Mouse (Mus musculus) testis, adult 2 months (tissue): ENCODE measurements around the gene Selenow.

ENCODE experiments used
- CTCF ChIP-seq: fragments of 200-500 bp; IDR thresholded peaks from 2 replicates; pipeline ENCODE4 v1.5.1; 2012; ENCODE audit warnings: low read depth, mild to moderate bottlenecking, inconsistent platforms, low read length, moderate library complexity; ENCODE audit not compliant: control insufficient read depth, insufficient read depth, insufficient replicate concordance
- POLR2A ChIP-seq: fragments of 200-500 bp; IDR thresholded peaks from 2 replicates; pipeline ENCODE4 v1.6.1; 2012; ENCODE audit warnings: low read depth, mild to moderate bottlenecking, inconsistent platforms, low read length, moderate library complexity; ENCODE audit not compliant: control insufficient read depth

- no peak for TF ChIP-seq POLR2A
- TF ChIP-seq CTCF: no peak
Measured at GRCm38 (mm10) chr7:15944311-15944710, 22.1 kb upstream of the Selenow start.
